Mouse (Mus musculus): ENCODE measurements around the gene Olfr987.
"Not testable (repeated sequence)": the region's sequence is repeated elsewhere in the genome, so short reads cannot be mapped to it uniquely, and the experiment has no call there.

Olfr987 gene

GRCm38 (mm10) chr2:85339215-85339614 is at the start of gene Olfr987:
Gene Olfr987, minus strand, starts transcription at chr2:85339315.
- not testable (repeated sequence) for DNase-seq

DNA sequence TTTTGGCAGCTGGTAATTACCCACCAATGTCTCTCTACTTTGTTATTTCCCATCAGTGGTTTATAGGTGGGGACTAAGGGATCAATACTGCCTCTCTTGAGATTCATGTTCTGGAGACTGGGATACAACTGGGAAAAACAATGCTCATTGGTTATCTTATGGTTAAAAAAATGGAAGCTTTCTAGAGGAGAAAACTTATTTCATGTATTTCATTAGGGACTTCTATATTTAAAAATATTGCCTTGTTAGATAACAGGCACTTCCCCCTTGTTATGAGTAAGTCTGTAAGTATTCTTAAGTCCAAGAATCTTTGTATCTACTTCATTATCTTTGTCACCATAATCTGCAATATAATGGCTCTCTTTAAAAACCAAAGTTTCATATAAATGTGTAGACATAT is 24.0 kb upstream of the Olfr987 start, which contains the start of gene Olfr988:
Gene Olfr988 (minus strand): TSS at position 101 of the 400 bp plus-strand sequence.
- not testable (repeated sequence) for DNase-seq

GRCm38 (mm10) chr2:85339972-85340371 is 857 bp upstream of the Olfr987 start:
- DNase-seq: no peak

DNA sequence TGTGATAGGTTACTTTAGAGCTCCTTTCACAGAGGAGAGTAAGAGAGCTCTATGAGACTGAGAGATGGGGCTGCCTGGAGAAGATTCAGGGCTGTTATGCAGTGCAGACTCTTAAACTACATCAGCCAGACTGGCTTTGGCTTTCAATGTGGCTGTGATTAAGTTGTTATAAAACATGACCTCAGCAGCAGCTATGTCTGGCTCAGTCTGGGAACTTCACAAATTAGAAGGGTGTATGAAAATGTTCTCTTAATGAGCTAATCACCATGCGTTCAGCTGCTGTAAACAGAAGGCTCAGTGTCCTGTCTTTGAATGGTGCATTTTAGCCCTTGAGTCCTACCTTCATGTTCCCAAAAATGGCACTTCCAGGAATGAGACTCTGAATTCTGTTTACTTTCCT is 20.0 kb downstream of the Olfr987 start:
- no peak for DNase-seq

- no peak for DNase-seq
These were observed 53.7 kb downstream of the Olfr987 start for GRCm38 (mm10) chr2:85285406-85285805.

DNA sequence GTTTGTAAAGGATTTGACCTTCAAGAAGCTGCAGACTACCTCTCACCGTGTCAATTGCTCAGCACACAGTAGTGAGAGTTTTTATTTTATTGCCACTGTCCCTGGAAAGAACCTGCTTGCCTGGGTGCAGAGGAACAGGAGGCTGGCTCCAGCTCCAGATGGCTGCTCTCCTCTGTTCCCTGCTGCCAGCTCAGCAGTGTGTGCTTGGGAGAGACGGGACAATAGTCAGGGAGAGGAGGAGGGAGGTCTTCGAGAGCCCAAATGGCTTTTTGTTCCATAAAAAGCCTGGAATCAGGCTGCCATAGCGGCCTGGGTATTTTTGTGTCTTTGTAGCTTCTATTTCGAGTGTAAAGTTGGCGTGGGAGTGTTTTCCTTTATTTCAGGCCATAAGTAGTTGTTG is 54.5 kb downstream of the Olfr987 start:
- peak; percentile 94 for DNase-seq

GRCm38 (mm10) chr2:85283631-85284466 is 55.3 kb downstream of the Olfr987 start:
- no peak for DNase-seq

- peak; percentile 98 for DNase-seq
These were observed 58.1 kb downstream of the Olfr987 start for GRCm38 (mm10) chr2:85281023-85281422.
